Mouse (Mus musculus) liver, embryonic 13.5 days (tissue): Measurements from ENCODE around the gene Nrxn1. TPM values are rescaled to one million over a fixed set of nuclear protein-coding genes. Genes with fewer than 3 reads are reported as not detected.

ENCODE experiments used
- ATAC-seq: fragments of 200-750 bp; cut with Nextera tagmentation; 2 replicates; pipeline ENCODE4 v1.8.0; 2017; ENCODE audit warnings: low read depth, mild to moderate bottlenecking, moderate number of reproducible peaks, moderate library complexity
- DNase-seq: peaks from one replicate; pipeline ENCODE4 v3.0.0; 2022
- H3K27ac ChIP-seq: fragments of 300-500 bp; sonication (generic); 2 replicates; pipeline ENCODE4 v1.5.1; 2015; ENCODE audit warnings: moderate library complexity, mild to moderate bottlenecking, inconsistent platforms
- H3K27me3 ChIP-seq: fragments of 300-500 bp; sonication (generic); 2 replicates; pipeline ENCODE4 v1.6.1; 2015; ENCODE audit warnings: mild to moderate bottlenecking, inconsistent platforms
- H3K36me3 ChIP-seq: fragments of 300-500 bp; sonication (generic); 2 replicates; pipeline ENCODE4 v1.6.1; 2015; ENCODE audit warnings: mild to moderate bottlenecking, inconsistent platforms
- H3K4me1 ChIP-seq: fragments of 300-500 bp; sonication (generic); replicated peaks from 2 replicates; pipeline ENCODE4 v1.6.1; 2015; ENCODE audit warnings: inconsistent platforms
- H3K4me2 ChIP-seq: fragments of 300-500 bp; sonication (generic); 2 replicates; pipeline ENCODE4 v1.6.1; 2015; ENCODE audit warnings: inconsistent platforms, mild to moderate bottlenecking, moderate library complexity
- H3K4me3 ChIP-seq: fragments of 300-500 bp; sonication (generic); replicated peaks from 2 replicates; pipeline ENCODE4 v1.5.1; 2015; ENCODE audit warnings: mild to moderate bottlenecking, inconsistent platforms
- H3K9ac ChIP-seq: fragments of 300-500 bp; sonication (generic); 2 replicates; pipeline ENCODE4 v1.6.1; 2015; ENCODE audit warnings: mild to moderate bottlenecking, inconsistent platforms
- H3K9me3 ChIP-seq: fragments of 300-500 bp; sonication (generic); replicated peaks from 2 replicates; pipeline ENCODE4 v1.6.1; 2016; ENCODE audit warnings: inconsistent platforms
- WGBS: fragments of 180-500 bp; shearing (Covaris S2); methylation state at CpG from one replicate; pipeline ENCODE4 v1.1.7; 2015; ENCODE audit not compliant: insufficient replicate concordance; 5-methylcytosine and 5-hydroxymethylcytosine counted together
- polyA plus RNA-seq: library from polyadenylated mRNA; unstranded; fragments of >200 nt; fragmentation: Nextera tagmentation; extraction: Ambion mirVana; gene quantifications from 2 replicates; pipeline ENCODE4 v1.2.1, GENCODE M21; 2015

The Nrxn1 gene
- polyA plus RNA-seq, 1 experiment from 2014 or later: 0.51 TPM

- no peaks in the 10 kb centered on the region for H3K9me3 ChIP-seq
- no peaks in the 10 kb centered on the region for H3K27me3 ChIP-seq
- H3K9ac ChIP-seq: no peak overlapping the region
- no peak overlapping the region for H3K4me2 ChIP-seq
- H3K36me3 ChIP-seq: no peaks in the 10 kb centered on the region
- H3K4me1 ChIP-seq: no peaks in the 10 kb centered on the region
- ATAC-seq (no peak), DNase-seq (no peak)
- H3K4me3 ChIP-seq: no peak overlapping the region
- no peak overlapping the region for H3K27ac ChIP-seq
Observed at GRCm38 (mm10) chr17:90208547-90208946, 884.3 kb downstream of the Nrxn1 start.

GRCm38 (mm10) chr17:90207617-90208016 lies 885.3 kb downstream of the Nrxn1 start:
- H3K4me1 ChIP-seq: no peaks in the 10 kb centered on the region
- H3K27ac ChIP-seq: no peak overlapping the region
- WGBS: 71% methylated on average over 5 of the region's 5 CpGs
- ATAC-seq: no peak
- no peaks in the 10 kb centered on the region for H3K9me3 ChIP-seq
- no peak for DNase-seq
- no peaks in the 10 kb centered on the region for H3K27me3 ChIP-seq
- H3K9ac ChIP-seq: no peak overlapping the region
- H3K36me3 ChIP-seq: no peaks in the 10 kb centered on the region
- H3K4me2 ChIP-seq: no peak overlapping the region
- no peak overlapping the region for H3K4me3 ChIP-seq

- Histone ChIP-seq H3K27me3 (no peaks in the 10 kb centered on the region), H3K4me3 (no peak overlapping the region), H3K27ac (no peak overlapping the region), H3K4me2 (no peak overlapping the region), H3K9ac (no peak overlapping the region), H3K36me3 (no peaks in the 10 kb centered on the region), H3K4me1 (no peaks in the 10 kb centered on the region), H3K9me3 (no peaks in the 10 kb centered on the region)
- ATAC-seq (no peak), DNase-seq (no peak)
Observed at GRCm38 (mm10) chr17:90203993-90204392, 888.9 kb downstream of the Nrxn1 start.

- Histone ChIP-seq H3K4me1 (no peaks in the 10 kb centered on the region), H3K27me3 (no peaks in the 10 kb centered on the region), H3K27ac (no peak overlapping the region), H3K9me3 (no peaks in the 10 kb centered on the region), H3K36me3 (no peaks in the 10 kb centered on the region), H3K9ac (no peak overlapping the region), H3K4me2 (no peak overlapping the region), H3K4me3 (no peak overlapping the region)
- ATAC-seq: no peak
- WGBS: 62% methylated on average over 2 of the region's 2 CpGs
- no peak for DNase-seq
Observed at GRCm38 (mm10) chr17:90202785-90203184, 890.1 kb downstream of the Nrxn1 start.

GRCm38 (mm10) chr17:90196772-90197171 lies 896.1 kb downstream of the Nrxn1 start:
- Histone ChIP-seq H3K36me3 (no peaks in the 10 kb centered on the region), H3K4me3 (no peak overlapping the region), H3K4me2 (no peak overlapping the region), H3K4me1 (no peaks in the 10 kb centered on the region), H3K27me3 (no peaks in the 10 kb centered on the region), H3K9ac (no peak overlapping the region), H3K9me3 (no peaks in the 10 kb centered on the region), H3K27ac (no peak overlapping the region)
- no peak for ATAC-seq
- no peak for DNase-seq
- 12% methylated on average over 1 of the region's 1 CpGs for WGBS

- H3K4me2 ChIP-seq: no peak overlapping the region
- no peak overlapping the region for H3K9ac ChIP-seq
- no peaks in the 10 kb centered on the region for H3K36me3 ChIP-seq
- 45% methylated on average over 4 of the region's 4 CpGs for WGBS
- ATAC-seq (no peak), DNase-seq (no peak)
- H3K9me3 ChIP-seq: no peaks in the 10 kb centered on the region
- H3K27me3 ChIP-seq: no peaks in the 10 kb centered on the region
- no peak overlapping the region for H3K4me3 ChIP-seq
- H3K27ac ChIP-seq: no peak overlapping the region
- no peaks in the 10 kb centered on the region for H3K4me1 ChIP-seq
Observed at GRCm38 (mm10) chr17:90141602-90142001, 951.3 kb downstream of the Nrxn1 start.

GRCm38 (mm10) chr17:90130836-90131235 lies 962.0 kb downstream of the Nrxn1 start:
- Histone ChIP-seq H3K4me1 (no peaks in the 10 kb centered on the region), H3K4me3 (no peak overlapping the region), H3K9ac (no peak overlapping the region), H3K27me3 (no peaks in the 10 kb centered on the region), H3K4me2 (no peak overlapping the region), H3K36me3 (no peaks in the 10 kb centered on the region), H3K9me3 (no peaks in the 10 kb centered on the region), H3K27ac (no peak overlapping the region)
- WGBS: 60% methylated on average over 12 of the region's 12 CpGs
- no peak for ATAC-seq
- DNase-seq: no peak

- no peak for ATAC-seq
- H3K9me3 ChIP-seq: no peaks in the 10 kb centered on the region
- WGBS: 61% methylated on average over 2 of the region's 2 CpGs
Observed at GRCm38 (mm10) chr17:90129183-90129582, 963.7 kb downstream of the Nrxn1 start.

GRCm38 (mm10) chr17:90127561-90127960 lies 965.3 kb downstream of the Nrxn1 start:
- Histone ChIP-seq H3K4me3 (no peak overlapping the region), H3K9me3 (no peaks in the 10 kb centered on the region), H3K4me1 (no peaks in the 10 kb centered on the region), H3K4me2 (no peak overlapping the region), H3K27ac (no peak overlapping the region), H3K27me3 (no peaks in the 10 kb centered on the region), H3K36me3 (no peaks in the 10 kb centered on the region), H3K9ac (no peak overlapping the region)
- DNase-seq: no peak
- ATAC-seq: no peak
- 65% methylated on average over 1 of the region's 1 CpGs for WGBS

More at GRCm38 (mm10) chr17:90129183-90129582, 963.7 kb downstream of the Nrxn1 start:
- Histone ChIP-seq H3K9ac (no peak overlapping the region), H3K4me2 (no peak overlapping the region), H3K4me1 (no peaks in the 10 kb centered on the region), H3K4me3 (no peak overlapping the region), H3K27ac (no peak overlapping the region), H3K27me3 (no peaks in the 10 kb centered on the region), H3K36me3 (no peaks in the 10 kb centered on the region)
- DNase-seq: no peak

- H3K27me3 ChIP-seq: no peaks in the 10 kb centered on the region
- H3K36me3 ChIP-seq: no peaks in the 10 kb centered on the region
- DNase-seq (no peak), ATAC-seq (no peak)
- WGBS: 56% methylated on average over 5 of the region's 5 CpGs
- no peak overlapping the region for H3K9ac ChIP-seq
- no peak overlapping the region for H3K4me3 ChIP-seq
- H3K9me3 ChIP-seq: no peaks in the 10 kb centered on the region
- H3K4me2 ChIP-seq: no peak overlapping the region
- no peak overlapping the region for H3K27ac ChIP-seq
- no peaks in the 10 kb centered on the region for H3K4me1 ChIP-seq
Observed at GRCm38 (mm10) chr17:90122796-90123481, 969.9 kb downstream of the Nrxn1 start.

- Histone ChIP-seq H3K27ac (no peak overlapping the region), H3K4me1 (no peaks in the 10 kb centered on the region), H3K27me3 (no peaks in the 10 kb centered on the region), H3K9me3 (no peaks in the 10 kb centered on the region), H3K9ac (no peak overlapping the region), H3K4me3 (no peak overlapping the region), H3K36me3 (no peaks in the 10 kb centered on the region), H3K4me2 (no peak overlapping the region)
- ATAC-seq (no peak), DNase-seq (no peak)
- 45% methylated on average over 2 of the region's 2 CpGs for WGBS
Observed at GRCm38 (mm10) chr17:90116241-90116640, 976.6 kb downstream of the Nrxn1 start.

- Histone ChIP-seq H3K9ac (no peak overlapping the region), H3K4me2 (no peak overlapping the region), H3K36me3 (no peaks in the 10 kb centered on the region), H3K4me3 (no peak overlapping the region), H3K27ac (no peak overlapping the region), H3K9me3 (no peaks in the 10 kb centered on the region), H3K4me1 (no peaks in the 10 kb centered on the region), H3K27me3 (no peaks in the 10 kb centered on the region)
- DNase-seq: no peak
- WGBS: 56% methylated on average over 3 of the region's 3 CpGs
- ATAC-seq: no peak
Observed at GRCm38 (mm10) chr17:90094999-90095398, 997.9 kb downstream of the Nrxn1 start.
